Mouse (Mus musculus) C2C12 (cell line): Measurements from ENCODE around the gene Nav2. TPM values are rescaled to one million over a fixed set of nuclear protein-coding genes. Genes with fewer than 3 reads are reported as not detected.

Source experiments
- H3K27me3 ChIP-seq: one replicate; pipeline ENCODE4 v1.6.1; 2011; ENCODE audit not compliant: control insufficient read depth, insufficient read depth, insufficient read length
- H3K36me3 ChIP-seq: one replicate; pipeline ENCODE4 v1.6.1; 2011; ENCODE audit not compliant: control insufficient read depth, insufficient read depth
- H3K4me3 ChIP-seq: one replicate; pipeline ENCODE4 v1.5.1; 2011; ENCODE audit warnings: mild to moderate bottlenecking, control low read depth; ENCODE audit not compliant: poor library complexity, insufficient read depth, severe bottlenecking
- H3K79me2 ChIP-seq: one replicate; pipeline ENCODE4 v1.6.1; 2011; ENCODE audit not compliant: control insufficient read depth, insufficient read depth
- H3K79me3 ChIP-seq: one replicate; pipeline ENCODE4 v1.6.1; 2011; ENCODE audit warnings: low read depth, control low read depth
- H3ac ChIP-seq: one replicate; pipeline ENCODE3; 2011; ENCODE audit warnings: low read depth; ENCODE audit not compliant: control insufficient read depth, insufficient read length
- CEBPB ChIP-seq: IDR thresholded peaks from one replicate; pipeline ENCODE4 v1.6.1; 2011; ENCODE audit warnings: low read depth, mild to moderate bottlenecking, control low read depth, moderate library complexity
- CTCF ChIP-seq: IDR thresholded peaks from one replicate; pipeline ENCODE4 v1.5.1; 2011; ENCODE audit not compliant: control insufficient read depth, insufficient read depth, insufficient read length
- FOSL1 ChIP-seq: IDR thresholded peaks from one replicate; pipeline ENCODE4 v1.8.0; 2011; ENCODE audit warnings: mild to moderate bottlenecking, low read length; ENCODE audit not compliant: poor library complexity, insufficient read depth, severe bottlenecking
- MAX ChIP-seq: IDR thresholded peaks from one replicate; pipeline ENCODE4 v1.6.1; 2011; ENCODE audit warnings: mild to moderate bottlenecking, control low read depth
- MYOD1 ChIP-seq: IDR thresholded peaks from one replicate; pipeline ENCODE4 v1.6.1; 2011; ENCODE audit warnings: low read depth; ENCODE audit not compliant: control insufficient read depth, insufficient read length
- MYOG ChIP-seq: IDR thresholded peaks from one replicate; pipeline ENCODE4 v1.6.1; 2011; ENCODE audit not compliant: control insufficient read depth, insufficient read length; ENCODE audit errors: extremely low read depth
- USF1 ChIP-seq: IDR thresholded peaks from one replicate; pipeline ENCODE4 v1.6.1; 2011; ENCODE audit warnings: low read depth, mild to moderate bottlenecking, control low read depth, moderate library complexity
- polyA plus RNA-seq: library from polyadenylated mRNA; unstranded; fragments of >200 nt; fragmentation: generic; extraction: Trizol; gene quantifications from one replicate; pipeline ENCODE4 v1.2.1, GENCODE M21; 2012; ENCODE audit warnings: missing spikeins

Nav2 gene
- polyA plus RNA-seq, 1 experiment = 4.7 TPM

GRCm38 (mm10) chr7:49604244-49604643, 695.7 kb downstream of the Nav2 start:
- H3K79me3 ChIP-seq = no peaks in the 10 kb centered on the region
- no peaks in the 10 kb centered on the region for H3K36me3 ChIP-seq
- TF ChIP-seq USF1 (no peak), CEBPB (no peak), MAX (no peak), MYOD1 (no peak), FOSL1 (no peak), CTCF (no peak), MYOG (no peak)

GRCm38 (mm10) chr7:49604965-49605795, 696.7 kb downstream of the Nav2 start:
- Histone ChIP-seq H3K79me3 (no peaks in the 10 kb centered on the region), H3K27me3 (no peaks in the 10 kb centered on the region), H3K4me3 (no peak overlapping the region), H3K79me2 (no peaks in the 10 kb centered on the region), H3ac (no peak overlapping the region), H3K36me3 (no peaks in the 10 kb centered on the region)
- no peak for TF ChIP-seq MYOG
- TF ChIP-seq CTCF = no peak
- TF ChIP-seq USF1 = no peak
- no peak for TF ChIP-seq FOSL1
- TF ChIP-seq MAX = no peak
- TF ChIP-seq CEBPB = no peak
- no peak for TF ChIP-seq MYOD1

More at GRCm38 (mm10) chr7:49604244-49604643, 695.7 kb downstream of the Nav2 start:
- Histone ChIP-seq H3ac (no peak overlapping the region), H3K79me2 (no peaks in the 10 kb centered on the region), H3K27me3 (no peaks in the 10 kb centered on the region), H3K4me3 (no peak overlapping the region)

- H3K27me3 ChIP-seq = no peaks in the 10 kb centered on the region
- peak; percentile 71 for TF ChIP-seq CTCF
- no peak for TF ChIP-seq CEBPB
- no peak for TF ChIP-seq FOSL1
- TF ChIP-seq USF1 = no peak
- no peak for TF ChIP-seq MYOD1
- TF ChIP-seq MYOG = no peak
- no peak for TF ChIP-seq MAX
- H3K36me3 ChIP-seq = no peaks in the 10 kb centered on the region
- H3ac ChIP-seq = no peak overlapping the region
- no peaks in the 10 kb centered on the region for H3K79me2 ChIP-seq
- H3K79me3 ChIP-seq = no peaks in the 10 kb centered on the region
- no peak overlapping the region for H3K4me3 ChIP-seq
Measured at GRCm38 (mm10) chr7:49616258-49616735, 707.8 kb downstream of the Nav2 start.

GRCm38 (mm10) chr7:49617087-49617486, 708.6 kb downstream of the Nav2 start:
- Histone ChIP-seq H3ac (no peak overlapping the region), H3K27me3 (peaks cover 2% of the 10 kb centered on the region), H3K4me3 (no peak overlapping the region), H3K36me3 (no peaks in the 10 kb centered on the region), H3K79me3 (no peaks in the 10 kb centered on the region), H3K79me2 (no peaks in the 10 kb centered on the region)
- TF ChIP-seq CEBPB = no peak
- no peak for TF ChIP-seq FOSL1
- no peak for TF ChIP-seq USF1
- TF ChIP-seq MYOG = no peak
- TF ChIP-seq CTCF = no peak
- no peak for TF ChIP-seq MAX
- no peak for TF ChIP-seq MYOD1

GRCm38 (mm10) chr7:49620160-49620559, 711.6 kb downstream of the Nav2 start:
- Histone ChIP-seq H3K79me3 (no peaks in the 10 kb centered on the region), H3K79me2 (no peaks in the 10 kb centered on the region), H3K36me3 (no peaks in the 10 kb centered on the region), H3K4me3 (no peak overlapping the region), H3ac (no peak overlapping the region), H3K27me3 (peaks cover 11% of the 10 kb centered on the region)
- TF ChIP-seq USF1 (no peak), MYOG (no peak), MAX (no peak), FOSL1 (no peak), MYOD1 (no peak), CEBPB (no peak), CTCF (no peak)
